Mouse (Mus musculus) embryonic facial prominence, embryonic 12.5 days (tissue): ENCODE measurements around the gene Gng8. TPM values are rescaled to one million over a fixed set of nuclear protein-coding genes. Genes with fewer than 3 reads are reported as not detected.

ENCODE experiments used
- ATAC-seq: fragments of 200-750 bp; cut with Nextera tagmentation; 2 replicates; pipeline ENCODE4 v1.8.0; 2017; ENCODE audit not compliant: insufficient number of reproducible peaks, insufficient read depth, low FRiP score, low TSS enrichment
- H3K27ac ChIP-seq: fragments of 300-500 bp; sonication (generic); 2 replicates; pipeline ENCODE4 v1.5.1; 2016; ENCODE audit warnings: mild to moderate bottlenecking
- H3K27me3 ChIP-seq: fragments of 300-500 bp; sonication (generic); 2 replicates; pipeline ENCODE4 v1.6.1; 2016; ENCODE audit warnings: mild to moderate bottlenecking, moderate library complexity
- H3K36me3 ChIP-seq: fragments of 300-500 bp; sonication (generic); 2 replicates; pipeline ENCODE4 v1.6.1; 2016; ENCODE audit warnings: mild to moderate bottlenecking
- H3K4me1 ChIP-seq: fragments of 300-500 bp; sonication (generic); 2 replicates; pipeline ENCODE4 v1.6.1; 2016
- H3K4me2 ChIP-seq: fragments of 300-500 bp; sonication (generic); replicated peaks from 2 replicates; pipeline ENCODE4 v1.6.1; 2016; ENCODE audit warnings: mild to moderate bottlenecking, moderate library complexity
- H3K4me3 ChIP-seq: fragments of 300-500 bp; sonication (generic); 2 replicates; pipeline ENCODE4 v1.5.1; 2016; ENCODE audit warnings: mild to moderate bottlenecking
- H3K9ac ChIP-seq: fragments of 300-500 bp; sonication (generic); 2 replicates; pipeline ENCODE4 v1.6.1; 2016; ENCODE audit warnings: mild to moderate bottlenecking, moderate library complexity
- H3K9me3 ChIP-seq: fragments of 300-500 bp; sonication (generic); 2 replicates; pipeline ENCODE4 v1.6.1; 2016; ENCODE audit warnings: mild to moderate bottlenecking, moderate library complexity
- WGBS: fragments of 180-500 bp; shearing (Covaris S2); methylation state at CpG from one replicate; pipeline ENCODE4 v1.1.7; 2016; 5-methylcytosine and 5-hydroxymethylcytosine counted together
- polyA plus RNA-seq: library from polyadenylated mRNA; unstranded; fragments of >200 nt; fragmentation: Nextera tagmentation; extraction: Ambion mirVana; gene quantifications from 2 replicates; pipeline ENCODE4 v1.2.1, GENCODE M21; 2016

The Gng8 gene
- polyA plus RNA-seq, 1 experiment from 2014 or later: 22.7 TPM

DNA sequence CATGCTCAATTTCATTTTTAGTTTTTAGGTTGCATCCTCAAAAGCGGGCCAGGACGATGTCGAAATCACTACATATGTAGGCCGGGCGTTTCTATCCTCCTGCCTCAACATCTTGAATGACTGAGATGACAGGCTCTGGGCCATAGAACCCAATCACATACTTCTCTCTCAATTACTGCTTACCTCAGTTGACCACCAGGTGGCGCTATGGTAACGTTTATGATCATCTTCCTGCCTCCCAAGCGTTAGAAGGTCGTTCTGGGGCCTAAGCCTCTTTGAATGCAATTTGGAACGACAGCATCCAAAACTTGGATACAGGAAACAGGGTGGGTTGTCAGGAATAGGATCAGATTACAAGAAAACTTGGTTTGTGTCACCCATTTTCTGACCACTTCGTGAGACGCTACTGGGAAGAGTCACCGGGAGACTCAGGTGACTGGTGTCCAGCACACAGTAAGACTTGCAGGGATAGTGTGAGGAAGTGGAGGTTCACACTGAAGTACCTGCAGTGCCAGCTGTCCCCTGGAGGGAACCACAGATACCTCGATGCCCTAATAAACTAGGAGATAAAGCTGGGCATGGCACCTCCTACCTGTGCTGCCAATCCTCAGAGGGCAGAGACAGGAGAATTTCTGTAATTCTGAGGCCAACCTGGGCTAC, 40.5 kb downstream of the Gng8 start:
- H3K9ac ChIP-seq: no peak overlapping the region
- H3K9me3 ChIP-seq: no peaks in the 10 kb centered on the region
- peak; percentile 36; the same call in 1 of the 2 replicates for ATAC-seq
- H3K4me2 ChIP-seq: no peak overlapping the region
- H3K4me1 ChIP-seq: no peaks in the 10 kb centered on the region
- no peaks in the 10 kb centered on the region for H3K36me3 ChIP-seq
- H3K4me3 ChIP-seq: no peak overlapping the region
- no peaks in the 10 kb centered on the region for H3K27me3 ChIP-seq
- 16% methylated on average over 14 of the region's 14 CpGs for WGBS
- no peak overlapping the region for H3K27ac ChIP-seq

DNA sequence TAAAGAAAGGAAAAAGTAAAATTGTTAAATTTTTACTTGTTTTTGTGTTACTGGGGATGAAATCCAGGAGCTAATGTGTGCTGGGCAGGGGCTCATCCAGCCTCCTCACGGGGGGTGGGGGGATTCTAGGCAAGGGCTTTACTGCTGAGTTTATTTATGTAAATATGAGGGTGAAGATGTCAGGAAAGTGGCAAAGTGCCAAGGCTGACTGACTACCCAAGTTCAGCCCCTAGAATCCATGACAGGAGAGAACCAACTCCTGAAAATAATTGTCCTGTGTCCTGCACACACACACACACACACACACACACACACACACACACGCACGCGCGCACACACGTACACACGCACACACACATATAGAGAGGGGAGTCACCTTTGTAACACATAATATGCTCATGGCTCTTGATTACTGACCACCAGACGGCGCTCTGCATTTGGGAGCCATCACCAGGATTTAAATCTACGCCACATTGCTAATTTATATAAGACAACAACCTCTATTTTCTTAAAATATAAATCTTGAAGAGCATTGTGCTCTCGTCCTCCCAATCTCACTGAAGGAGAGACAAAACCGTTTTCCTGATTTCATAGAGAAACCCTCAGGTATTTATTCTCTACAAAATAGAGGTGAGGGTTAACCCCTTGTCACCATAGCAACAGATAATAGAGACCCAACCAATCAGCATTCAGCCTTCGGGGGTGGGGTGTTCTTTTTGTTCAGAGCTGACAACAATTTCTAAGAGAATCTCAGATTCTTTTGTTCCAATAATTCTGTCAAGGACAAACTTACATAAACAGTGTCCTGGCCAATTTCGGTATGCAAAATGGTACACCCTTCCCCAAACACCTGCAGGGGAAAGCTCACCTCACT, 41.4 kb downstream of the Gng8 start:
- H3K4me2 ChIP-seq: no peak overlapping the region
- WGBS: 50% methylated on average over 14 of the region's 14 CpGs

DNA sequence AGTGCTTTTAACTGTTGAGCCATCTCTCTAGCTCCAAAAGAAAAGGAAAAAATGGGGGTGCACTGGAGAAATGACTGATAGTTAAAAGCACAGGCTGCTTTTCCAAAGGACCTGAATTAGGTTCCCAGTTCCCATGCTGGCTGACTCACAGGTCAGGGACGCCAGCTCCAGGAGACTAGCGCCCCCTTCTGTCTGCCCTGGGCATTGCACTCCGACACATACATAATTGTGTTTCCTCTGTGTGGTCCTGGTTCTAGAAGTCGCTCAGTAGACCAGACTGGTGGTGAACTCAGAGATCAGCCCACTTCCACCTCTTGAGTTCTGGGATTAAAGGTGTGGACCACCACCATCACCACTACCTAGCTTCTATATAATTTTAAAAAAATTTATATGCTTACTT, 45.7 kb downstream of the Gng8 start:
- WGBS: 52% methylated on average over 4 of the region's 4 CpGs
- Histone ChIP-seq H3K9ac (no peak overlapping the region), H3K4me2 (no peak overlapping the region), H3K4me3 (no peak overlapping the region), H3K27ac (no peak overlapping the region), H3K9me3 (no peaks in the 10 kb centered on the region), H3K4me1 (peaks cover 9% of the 10 kb centered on the region; the same call in 1 of the 2 replicates), H3K36me3 (no peaks in the 10 kb centered on the region), H3K27me3 (no peaks in the 10 kb centered on the region)
- ATAC-seq: no peak

More for the DNA sequence above, 41.4 kb downstream of the Gng8 start:
- Histone ChIP-seq H3K9ac (no peak overlapping the region), H3K36me3 (no peaks in the 10 kb centered on the region), H3K4me3 (no peak overlapping the region), H3K9me3 (no peaks in the 10 kb centered on the region), H3K27me3 (no peaks in the 10 kb centered on the region), H3K27ac (no peak overlapping the region), H3K4me1 (no peaks in the 10 kb centered on the region)
- no peak for ATAC-seq

DNA sequence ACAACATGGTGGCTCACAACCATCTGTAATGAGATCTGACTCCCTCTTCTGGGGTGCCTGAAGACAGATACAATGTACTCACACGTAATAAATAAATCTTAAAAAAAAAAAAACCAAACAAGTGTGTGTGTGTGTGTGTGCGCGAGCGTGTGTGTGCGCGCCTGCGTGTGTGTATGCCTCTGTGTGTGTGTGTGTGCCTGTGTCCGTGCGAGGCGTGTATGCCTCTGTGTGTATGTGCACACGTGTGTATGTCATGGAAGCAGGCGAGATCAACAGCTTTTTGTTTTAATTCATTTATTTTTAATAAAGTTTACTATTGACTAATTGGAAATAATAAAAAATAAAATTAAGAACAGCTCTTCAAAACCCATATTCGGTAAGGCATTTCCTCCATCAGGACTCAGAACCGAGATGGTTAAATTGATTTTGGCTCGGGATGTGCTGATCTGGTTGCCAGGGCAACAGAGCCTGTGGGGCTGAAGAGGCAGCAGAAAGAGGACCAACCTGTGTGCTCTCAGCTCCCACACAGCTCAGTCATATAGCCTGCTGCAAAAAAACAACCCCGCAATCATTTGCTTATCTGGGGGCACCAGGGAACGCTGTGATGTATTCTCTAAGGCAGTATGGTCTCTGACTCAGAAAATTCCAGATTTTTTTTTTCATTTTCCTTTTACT, 46.7 kb downstream of the Gng8 start:
- H3K27ac ChIP-seq: 0 out of 2 replicates have a peak overlapping the region, but pooled peaks have one; percentile 3
- ATAC-seq: 0 out of 2 replicates have a peak, but pooled peaks have one; percentile 30
- WGBS: 69% methylated on average over 17 of the region's 17 CpGs

DNA sequence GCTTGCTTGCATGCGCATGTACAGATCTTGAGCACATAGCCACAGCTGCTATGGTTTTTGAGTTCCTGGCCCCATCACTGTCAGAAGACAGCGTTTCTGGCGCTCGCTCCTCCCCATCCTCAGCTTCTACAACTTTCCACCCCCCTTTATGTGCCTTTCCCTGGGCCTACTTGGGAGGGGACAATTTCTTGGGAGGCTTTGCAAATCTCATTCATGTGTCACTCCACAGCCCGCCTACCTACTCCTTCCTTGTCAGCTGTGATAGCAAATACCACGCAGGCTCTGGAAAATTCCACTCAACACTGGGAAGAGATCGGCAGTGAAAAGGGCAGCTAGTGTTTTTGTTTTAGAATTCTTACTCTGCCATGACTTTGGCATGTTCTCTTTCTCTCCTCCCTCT, 48.7 kb downstream of the Gng8 start:
- Histone ChIP-seq H3K9me3 (no peaks in the 10 kb centered on the region), H3K36me3 (no peaks in the 10 kb centered on the region), H3K9ac (no peak overlapping the region; the same call in 1 of the 2 replicates), H3K27me3 (peaks cover 5% of the 10 kb centered on the region), H3K4me1 (peaks cover 15% of the 10 kb centered on the region), H3K27ac (peak overlapping the region; percentile 30), H3K4me3 (no peak overlapping the region), H3K4me2 (no peak overlapping the region)
- 34% methylated on average over 7 of the region's 7 CpGs for WGBS
- ATAC-seq: no peak

More for the DNA sequence above, 46.7 kb downstream of the Gng8 start:
- Histone ChIP-seq H3K4me2 (no peak overlapping the region), H3K4me1 (peaks cover 9% of the 10 kb centered on the region; the same call in 1 of the 2 replicates), H3K4me3 (no peak overlapping the region), H3K9me3 (no peaks in the 10 kb centered on the region), H3K36me3 (no peaks in the 10 kb centered on the region), H3K9ac (no peak overlapping the region), H3K27me3 (no peaks in the 10 kb centered on the region)

DNA sequence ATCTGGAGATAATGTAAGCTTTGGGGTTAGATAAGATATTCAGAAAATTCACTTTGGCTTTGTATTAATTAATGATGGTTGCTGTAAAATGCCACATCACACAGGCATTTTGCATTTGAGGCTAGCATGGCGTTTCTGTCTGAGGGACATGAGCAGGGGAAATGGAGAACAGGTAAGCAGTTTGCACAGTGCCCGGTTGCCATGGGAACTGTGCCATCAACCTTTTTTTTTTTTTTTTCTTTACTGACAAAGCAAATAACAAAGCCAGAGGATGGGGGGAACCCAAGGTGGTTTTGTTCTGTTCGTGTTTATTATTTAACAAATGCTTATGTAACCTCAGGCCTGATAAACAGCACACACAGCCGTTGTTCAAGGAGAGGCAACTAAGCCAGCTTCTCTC, 51.3 kb downstream of the Gng8 start:
- H3K9me3 ChIP-seq: no peaks in the 10 kb centered on the region
- no peak overlapping the region for H3K9ac ChIP-seq
- peaks cover 31% of the 10 kb centered on the region for H3K27me3 ChIP-seq
- no peak for ATAC-seq
- H3K4me2 ChIP-seq: no peak overlapping the region
- H3K36me3 ChIP-seq: no peaks in the 10 kb centered on the region
- H3K27ac ChIP-seq: no peak overlapping the region
- WGBS: 60% methylated on average over 4 of the region's 4 CpGs
- no peak overlapping the region for H3K4me3 ChIP-seq
- H3K4me1 ChIP-seq: peaks cover 36% of the 10 kb centered on the region

DNA sequence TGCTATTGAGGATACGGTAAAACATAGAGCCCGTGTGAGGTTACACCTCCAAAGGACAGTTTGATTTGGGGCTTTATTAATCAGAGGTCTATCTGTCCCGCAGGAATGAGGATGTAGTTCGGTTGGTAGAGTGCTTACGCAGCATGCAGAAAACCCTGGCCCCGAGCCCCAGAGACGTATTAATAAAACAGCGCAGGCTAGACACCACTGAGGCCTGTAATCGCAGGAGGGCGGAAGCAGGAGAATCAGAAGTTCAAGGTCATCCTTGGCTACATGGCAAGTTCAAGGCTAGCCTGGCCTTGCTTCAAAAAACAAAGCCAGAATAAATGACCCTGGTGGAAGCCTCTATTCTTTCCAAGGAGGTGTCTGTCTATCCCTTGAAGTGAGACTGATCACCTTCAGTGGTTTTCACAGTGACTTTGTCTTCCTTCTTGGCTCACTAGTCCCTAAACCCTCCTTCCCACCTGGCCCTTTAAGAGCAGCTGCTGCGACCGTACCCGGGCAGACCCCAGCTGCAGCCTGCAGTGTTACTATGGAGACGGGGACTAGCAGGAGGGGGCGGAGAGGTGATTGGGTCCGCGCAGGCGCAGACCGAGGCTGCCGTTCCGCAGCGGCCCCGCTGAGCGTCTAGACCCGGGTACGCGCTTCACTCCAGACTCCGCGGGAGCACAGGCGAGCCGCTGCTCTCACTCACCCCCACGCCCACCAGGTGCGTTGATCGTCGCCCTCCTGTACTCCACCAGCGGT, 52.6 kb downstream of the Gng8 start, which contains the start of gene Pnmal2:
Gene Pnmal2, plus strand, starts transcription at position 622 of the 747 bp plus-strand sequence.
- 13% methylated on average over 36 of the region's 36 CpGs for WGBS
- peak; percentile 86 for ATAC-seq
- Histone ChIP-seq H3K9me3 (no peaks in the 10 kb centered on the region), H3K27me3 (peaks cover 44% of the 10 kb centered on the region), H3K4me3 (peak within 1 kb of the TSS; percentile 62), H3K36me3 (no peaks in the 10 kb centered on the region), H3K9ac (peak within 1 kb of the TSS; percentile 66), H3K4me1 (peaks cover 39% of the 10 kb centered on the region), H3K4me2 (peak within 1 kb of the TSS; percentile 70), H3K27ac (0 out of 2 replicates have a peak within 1 kb of the TSS, but pooled peaks have one; percentile 25)

DNA sequence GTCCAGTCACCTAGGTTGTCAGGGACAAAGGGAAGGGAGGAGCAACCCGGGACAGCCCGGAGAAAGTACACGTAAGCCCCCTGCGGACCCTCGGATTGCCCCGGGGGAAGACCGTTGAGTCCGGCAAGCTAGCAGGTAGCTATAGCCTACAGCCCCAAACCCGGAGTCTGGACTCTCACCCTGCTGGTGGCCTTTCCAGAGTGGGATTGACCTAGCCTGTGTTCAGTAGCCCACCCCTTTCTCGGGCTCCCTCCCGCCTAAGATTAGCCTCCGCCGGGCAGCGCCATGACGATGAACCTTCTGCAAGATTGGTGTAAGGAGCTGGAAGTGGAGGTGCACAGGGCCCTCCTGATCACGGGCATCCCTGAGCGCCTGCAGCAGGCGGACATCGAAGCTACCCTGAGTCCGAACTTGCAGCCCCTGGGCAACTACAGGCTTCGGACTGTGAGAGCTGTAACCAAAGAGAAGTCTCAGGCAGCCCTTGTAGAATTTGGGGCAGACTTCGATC, 53.3 kb downstream of the Gng8 start:
- H3K9ac ChIP-seq: peak overlapping the region; percentile 66
- 1% methylated on average over 22 of the region's 22 CpGs for WGBS
- no peaks in the 10 kb centered on the region for H3K36me3 ChIP-seq
- H3K4me2 ChIP-seq: peak overlapping the region; percentile 70
- no peaks in the 10 kb centered on the region for H3K9me3 ChIP-seq
- H3K4me1 ChIP-seq: peaks cover 43% of the 10 kb centered on the region
- peak overlapping the region; percentile 62 for H3K4me3 ChIP-seq
- peak; percentile 13 for ATAC-seq
- peaks cover 48% of the 10 kb centered on the region for H3K27me3 ChIP-seq
- H3K27ac ChIP-seq: 0 out of 2 replicates have a peak overlapping the region, but pooled peaks have one; percentile 25

Other genes with a start within 250 kb of the Gng8 start
- not detected in 2 replicates for gene Ceacam15, start 216.1 kb upstream of the Gng8 start, polyA plus RNA-seq
- not detected in 2 replicates for gene Ceacam9, start 169.9 kb upstream of the Gng8 start, polyA plus RNA-seq
- gene Ap2s1, start 153.4 kb upstream of the Gng8 start, polyA plus RNA-seq: 261 and 274 TPM in 2 replicates
- gene Slc1a5, start 110.4 kb upstream of the Gng8 start, polyA plus RNA-seq: 33.3 and 34.0 TPM in 2 replicates
- 149 and 152 TPM in 2 replicates for gene Strn4, start 75.9 kb upstream of the Gng8 start, polyA plus RNA-seq
- 31.4 and 33.6 TPM in 2 replicates for gene Fkrp, start 75.1 kb upstream of the Gng8 start, polyA plus RNA-seq
- 15.3 and 16.8 TPM in 2 replicates for gene Prkd2, start 48.9 kb upstream of the Gng8 start, polyA plus RNA-seq
- gene Dact3, start 16.5 kb upstream of the Gng8 start, polyA plus RNA-seq: 13.4 and 14.6 TPM in 2 replicates
- 1.7 and 2.2 TPM in 2 replicates for gene Ptgir, start 14.7 kb downstream of the Gng8 start, polyA plus RNA-seq
- gene Calm3, start 32.3 kb downstream of the Gng8 start, polyA plus RNA-seq: 123 and 134 TPM in 2 replicates
- gene Pnmal2, start 52.9 kb downstream of the Gng8 start, polyA plus RNA-seq: 15.9 and 16.6 TPM in 2 replicates
- gene Pnmal1, start 67.9 kb downstream of the Gng8 start, polyA plus RNA-seq: 2.8 and 3.6 TPM in 2 replicates
- gene Gm42372, start 91.3 kb downstream of the Gng8 start, polyA plus RNA-seq: 0.36 and 0.41 TPM in 2 replicates
- 21.6 and 26.2 TPM in 2 replicates for gene Ccdc8, start 100.9 kb downstream of the Gng8 start, polyA plus RNA-seq
- gene Ppp5c, start 136.1 kb downstream of the Gng8 start, polyA plus RNA-seq: 110 TPM in 2 replicates
- 10.7 and 13.0 TPM in 2 replicates for gene Hif3a, start 170.6 kb downstream of the Gng8 start, polyA plus RNA-seq
- 0.13 and 0.14 TPM in 2 replicates for gene Psg16, start 182.3 kb downstream of the Gng8 start, polyA plus RNA-seq